Mouse (Mus musculus) lung, adult 2 months (tissue): ENCODE results near the gene 1700025C18Rik.

Experiments used
- CTCF ChIP-seq: fragments of 200-500 bp; IDR thresholded peaks from 2 replicates; pipeline ENCODE4 v1.5.1; 2011; ENCODE audit warnings: mild to moderate bottlenecking, low read length, control low read depth; ENCODE audit not compliant: insufficient read depth
- POLR2A ChIP-seq: fragments of 200-500 bp; IDR thresholded peaks from 2 replicates; pipeline ENCODE4 v1.6.1; 2011; ENCODE audit warnings: low read depth, mild to moderate bottlenecking, control low read depth, low read length, borderline replicate concordance; ENCODE audit errors: extremely low read depth

DNA sequence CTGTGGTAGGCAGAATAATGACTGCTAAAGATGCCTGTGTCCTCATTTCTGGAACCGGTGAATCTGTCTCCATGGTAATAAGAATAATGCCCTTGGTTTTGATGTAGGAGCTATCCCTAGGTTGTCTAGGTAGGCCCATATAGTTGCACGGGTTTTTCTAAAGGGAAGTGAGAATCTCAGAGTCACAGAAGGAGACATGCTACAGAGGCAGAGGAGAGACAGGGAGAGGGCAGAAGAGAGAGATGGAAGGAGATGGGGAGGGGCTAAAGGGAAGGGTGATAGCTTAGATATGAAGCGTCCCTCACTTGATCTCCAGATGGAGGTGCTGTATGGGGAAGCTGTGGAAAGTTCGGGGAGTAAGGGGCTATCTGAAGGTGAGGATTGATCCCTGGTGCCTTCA, 53.1 kb downstream of the 1700025C18Rik start:
- TF ChIP-seq CTCF = no peak
- TF ChIP-seq POLR2A = no peak
